Mouse (Mus musculus) neutrophil, adult 5-6 weeks (primary cell): ENCODE data around the gene Cenpn. TPM values are rescaled to one million over a fixed set of nuclear protein-coding genes. Genes with fewer than 3 reads are reported as not detected.
A peak's percentile ranks its signal among the peaks of the same experiment; 100 is the strongest.

Experiments
- ATAC-seq: fragments of 151-379, 151-347 bp; 2 replicates; pipeline ENCODE4 v1.8.0; 2017; ENCODE audit warnings: mild to moderate bottlenecking, moderate TSS enrichment; ENCODE audit not compliant: insufficient number of reproducible peaks, poor library complexity, low FRiP score, severe bottlenecking; ENCODE audit errors: extremely low read depth
- total RNA-seq: library from RNA; stranded (forward); fragments of 200-1000 nt; gene quantifications from 2 replicates; pipeline ENCODE4 v1.2.3, GENCODE M21; 2017

The Cenpn gene
- total RNA-seq, 1 experiment from 2014 or later = 2.8 TPM

GRCm38 (mm10) chr8:116934976-116935375 is 13.4 kb downstream of the Cenpn start:
- ATAC-seq = no peak

GRCm38 (mm10) chr8:116935506-116935905 is 14.0 kb downstream of the Cenpn start:
- no peak for ATAC-seq

- no peak for ATAC-seq
Observed at GRCm38 (mm10) chr8:116942284-116943058, 20.9 kb downstream of the Cenpn start.

GRCm38 (mm10) chr8:116943161-116943554 is 21.6 kb downstream of the Cenpn start, which contains the start of gene Atmin:
TSS of gene Atmin (plus strand) at chr8:116943393.
- peak; percentile 64 for ATAC-seq

- 0 out of 2 replicates have a peak, but pooled peaks have one; percentile 9 for ATAC-seq
Observed at GRCm38 (mm10) chr8:116943555-116944384, 22.2 kb downstream of the Cenpn start.

GRCm38 (mm10) chr8:116944385-116944696 is 22.8 kb downstream of the Cenpn start:
- ATAC-seq = no peak

- no peak for ATAC-seq
Observed at GRCm38 (mm10) chr8:116945169-116945910, 23.8 kb downstream of the Cenpn start.

- ATAC-seq = peak; percentile 24; the same call in 1 of the 2 replicates
Observed at GRCm38 (mm10) chr8:116946268-116946838, 24.8 kb downstream of the Cenpn start.

- ATAC-seq = no peak
Observed at GRCm38 (mm10) chr8:116946851-116947250, 25.3 kb downstream of the Cenpn start.

- no peak for ATAC-seq
Observed at GRCm38 (mm10) chr8:116947589-116947988, 26.1 kb downstream of the Cenpn start.

- ATAC-seq = no peak
Observed at GRCm38 (mm10) chr8:116951369-116951768, 29.8 kb downstream of the Cenpn start.

GRCm38 (mm10) chr8:116951778-116952177 is 30.2 kb downstream of the Cenpn start:
- no peak for ATAC-seq

- peak; percentile 10; the same call in 1 of the 2 replicates for ATAC-seq
Observed at GRCm38 (mm10) chr8:116952428-116952827, 30.9 kb downstream of the Cenpn start.

- ATAC-seq = no peak
Observed at GRCm38 (mm10) chr8:116954415-116954814, 32.9 kb downstream of the Cenpn start.

GRCm38 (mm10) chr8:116969531-116969930 is 48.0 kb downstream of the Cenpn start:
- no peak for ATAC-seq

GRCm38 (mm10) chr8:116975066-116975465 is 53.5 kb downstream of the Cenpn start:
- no peak for ATAC-seq

GRCm38 (mm10) chr8:116975606-116976005 is 54.1 kb downstream of the Cenpn start:
- no peak for ATAC-seq

- no peak for ATAC-seq
Observed at GRCm38 (mm10) chr8:116978052-116978451, 56.5 kb downstream of the Cenpn start.

- ATAC-seq = peak; percentile 93
Observed at GRCm38 (mm10) chr8:116978631-116979256, 57.2 kb downstream of the Cenpn start, which contains the start of gene 1700030J22Rik. TSS of gene 1700030J22Rik (minus strand) at chr8:116978959.
